7 mouse cellular contexts compared by ENCODE assay signal in genomic region chr15:102350138-102350941, GRCm38 (mm10). TPM values are rescaled to one million over a fixed set of nuclear protein-coding genes. Genes with fewer than 3 reads are reported as not detected.
DNase-seq lines count a peak whose midpoint lies in the region; ATAC-seq lines count a peak whose summit lies in the region.

Gene Aaas, minus strand, starts transcription at chr15:102350771.

- under 1% methylated on average over 56 of the region's 56 CpGs for WGBS in embryonic facial prominence, embryonic 11.5 days
- WGBS in limb, embryonic 10.5 days: under 1% methylated on average over 56 of the region's 56 CpGs
- WGBS in midbrain, embryonic 13.5 days: under 1% methylated on average over 56 of the region's 56 CpGs

- peak; percentile 81 for ATAC-seq in embryonic facial prominence, embryonic 11.5 days (replicated peaks; ENCODE audit: insufficient number of reproducible peaks, low FRiP score, low TSS enrichment, low read depth)
- ATAC-seq in granulocyte monocyte progenitor cell, adult 5-6 weeks (replicated peaks; ENCODE audit: poor library complexity, severe bottlenecking): peak; percentile 95
- ATAC-seq in midbrain, embryonic 13.5 days: peak; percentile 91

- H3K27me3 ChIP-seq in embryonic facial prominence, embryonic 11.5 days (ENCODE audit: control insufficient read depth, insufficient read depth, low read length): no peaks in the 10 kb centered on the region
- no peaks in the 10 kb centered on the region for H3K27me3 ChIP-seq in limb, embryonic 10.5 days (ENCODE audit: low read depth, poor library complexity, severe bottlenecking)
- no peaks in the 10 kb centered on the region for H3K27me3 ChIP-seq in midbrain, embryonic 13.5 days

- H3K4me1 ChIP-seq in embryonic facial prominence, embryonic 11.5 days (ENCODE audit: control insufficient read depth, insufficient read depth, low read length): no peaks in the 10 kb centered on the region; the same call in 1 of the 2 replicates
- peaks cover 19% of the 10 kb centered on the region for H3K4me1 ChIP-seq in limb, embryonic 10.5 days
- H3K4me1 ChIP-seq in midbrain, embryonic 13.5 days (replicated peaks): peaks cover 20% of the 10 kb centered on the region

- H3K36me3 ChIP-seq in embryonic facial prominence, embryonic 11.5 days (replicated peaks; ENCODE audit: control insufficient read depth, insufficient read depth, low read depth, low read length): peaks cover 5% of the 10 kb centered on the region
- H3K36me3 ChIP-seq in limb, embryonic 10.5 days: peaks cover 32% of the 10 kb centered on the region
- H3K36me3 ChIP-seq in midbrain, embryonic 13.5 days: peaks cover 14% of the 10 kb centered on the region

- H3K27ac ChIP-seq in embryonic facial prominence, embryonic 11.5 days (replicated peaks; ENCODE audit: low read depth, low read length): peak within 1 kb of the TSS; percentile 66
- H3K27ac ChIP-seq in limb, embryonic 10.5 days: peak within 1 kb of the TSS; percentile 89
- 0 out of 2 replicates have a peak within 1 kb of the TSS, but pooled peaks have one; percentile 6 for H3K27ac ChIP-seq in midbrain, embryonic 13.5 days

- peak; percentile 97 for DNase-seq in adrenal gland, postnatal 14 days
- DNase-seq in embryonic facial prominence, embryonic 11.5 days (ENCODE audit: low spot score): peak; percentile 98
- DNase-seq in kidney, adult 11 months: peak; percentile 91
- DNase-seq in limb, embryonic 10.5 days (ENCODE audit: low spot score): peak; percentile 99
- DNase-seq in spleen, adult 12 weeks (ENCODE audit: low spot score): peak; percentile 91

- peak within 1 kb of the TSS; percentile 75 for H3K4me3 ChIP-seq in embryonic facial prominence, embryonic 11.5 days (ENCODE audit: low read depth, low read length)
- peak within 1 kb of the TSS; percentile 72 for H3K4me3 ChIP-seq in limb, embryonic 10.5 days
- H3K4me3 ChIP-seq in midbrain, embryonic 13.5 days (replicated peaks): peak within 1 kb of the TSS; percentile 61

- peak within 1 kb of the TSS; percentile 57 for H3K4me2 ChIP-seq in embryonic facial prominence, embryonic 11.5 days (ENCODE audit: low read depth, low read length)
- H3K4me2 ChIP-seq in midbrain, embryonic 13.5 days (replicated peaks): peak within 1 kb of the TSS; percentile 93

- H3K9ac ChIP-seq in embryonic facial prominence, embryonic 11.5 days (replicated peaks; ENCODE audit: low read length): peak within 1 kb of the TSS; percentile 83
- peak within 1 kb of the TSS; percentile 76 for H3K9ac ChIP-seq in midbrain, embryonic 13.5 days (replicated peaks)

- H3K9me3 ChIP-seq in embryonic facial prominence, embryonic 11.5 days (replicated peaks; ENCODE audit: control insufficient read depth, low read length): no peaks in the 10 kb centered on the region
- H3K9me3 ChIP-seq in limb, embryonic 10.5 days (replicated peaks): no peaks in the 10 kb centered on the region
- H3K9me3 ChIP-seq in midbrain, embryonic 13.5 days: no peaks in the 10 kb centered on the region

RNA-seq across cellular contexts. Expression of gene Aaas, which starts in this region (rescaled TPM):
- 22.5 and 23.2 TPM in 2 replicates for total RNA-seq in adrenal gland, postnatal 14 days (2021)
- polyA plus RNA-seq in embryonic facial prominence, embryonic 11.5 days (2014; fragmentation: Nextera tagmentation; extraction: Ambion mirVana): 98.3 and 102 TPM in 2 replicates
- total RNA-seq in granulocyte monocyte progenitor cell, adult 5-6 weeks (2014; fragmentation: Nextera tagmentation): 120 and 123 TPM in 2 replicates
- total RNA-seq in granulocyte monocyte progenitor cell, adult 5-6 weeks (2017): 147 and 153 TPM in 2 replicates
- 150 and 163 TPM in 2 replicates for polyA plus RNA-seq in limb, embryonic 10.5 days (2016; fragmentation: Nextera tagmentation; extraction: Ambion mirVana)
- 41.4 and 44.1 TPM in 2 replicates for polyA plus RNA-seq in midbrain, embryonic 13.5 days (2015; fragmentation: Nextera tagmentation; extraction: Ambion mirVana)

Comparison
In these comparisons a context has a peak if more than half of its experiments do, and no peak if none do; other contexts are left out.
1. Peak in every context shown above with its lines: DNase-seq, ATAC-seq, H3K4me3 ChIP-seq and H3K27ac ChIP-seq.
2. H3K27ac ChIP-seq: peak in every context shown above with its lines; median percentile 89 in limb, embryonic 10.5 days; 66 in embryonic facial prominence, embryonic 11.5 days; 6 in midbrain, embryonic 13.5 days.